Mouse (Mus musculus) stomach, postnatal 0 days (tissue): ENCODE results near the gene Rps6ka5.

Source experiments
- CTCF ChIP-seq: IDR thresholded peaks from 2 replicates; pipeline ENCODE4 v1.5.1; 2016; ENCODE audit warnings: antibody characterized with exemption, low read depth, mild to moderate bottlenecking, moderate library complexity
- EP300 ChIP-seq: optimal IDR thresholded peaks from 2 replicates; pipeline ENCODE3; 2016; ENCODE audit warnings: antibody characterized with exemption

DNA sequence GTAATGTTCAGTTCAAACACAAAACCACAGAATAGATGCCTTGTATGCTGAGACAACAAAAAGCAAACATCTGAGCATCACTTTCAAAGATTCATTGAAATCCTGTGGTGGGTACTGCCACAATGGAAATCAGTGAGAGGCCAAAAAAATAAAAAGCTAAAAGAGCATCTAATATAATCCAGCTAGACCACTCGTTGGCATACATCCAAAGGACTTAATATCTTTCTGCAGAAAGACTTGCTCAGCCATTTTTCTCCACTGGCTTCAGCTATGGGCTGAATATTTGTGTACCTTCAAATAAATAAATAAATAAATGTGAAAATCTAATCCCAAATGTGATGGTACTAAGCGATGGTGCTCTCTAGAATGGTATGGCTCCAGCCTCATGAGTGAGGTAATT lies 39.8 kb downstream of the Rps6ka5 start:
- TF ChIP-seq CTCF = no peak
- no peak for TF ChIP-seq EP300
